Mouse (Mus musculus) small intestine, adult 2 months (tissue): ENCODE measurements around the gene Kcnd2. TPM values are rescaled to one million over a fixed set of nuclear protein-coding genes. Genes with fewer than 3 reads are reported as not detected.

Experiments
- H3K27ac ChIP-seq: fragments of 200-500 bp; 2 replicates; pipeline ENCODE4 v1.5.1; 2012; ENCODE audit warnings: low read depth, low read length, control low read depth, inconsistent platforms; ENCODE audit not compliant: insufficient read depth
- H3K27me3 ChIP-seq: fragments of 200-500 bp; 2 replicates; pipeline ENCODE4 v1.6.1; 2012; ENCODE audit warnings: mild to moderate bottlenecking, moderate library complexity, low read length, inconsistent platforms; ENCODE audit not compliant: control insufficient read depth, insufficient read depth
- H3K36me3 ChIP-seq: fragments of 200-500 bp; 2 replicates; pipeline ENCODE4 v1.6.1; 2012; ENCODE audit warnings: mild to moderate bottlenecking, low read length, control low read depth, inconsistent platforms; ENCODE audit not compliant: control insufficient read depth, insufficient read depth
- H3K4me1 ChIP-seq: fragments of 200-500 bp; 2 replicates; pipeline ENCODE4 v1.6.1; 2012; ENCODE audit warnings: low read length, inconsistent platforms, mixed read lengths; ENCODE audit not compliant: control insufficient read depth, insufficient read depth, insufficient read length
- H3K4me3 ChIP-seq: fragments of 200-500 bp; 2 replicates; pipeline ENCODE4 v1.5.1; 2012; ENCODE audit warnings: low read depth, mild to moderate bottlenecking, control low read depth, inconsistent platforms, low read length, moderate library complexity
- CTCF ChIP-seq: fragments of 200-500 bp; IDR thresholded peaks from 2 replicates; pipeline ENCODE4 v1.5.1; 2012; ENCODE audit warnings: low read depth, mild to moderate bottlenecking, control low read depth, inconsistent platforms, low read length, moderate library complexity, mixed read lengths; ENCODE audit not compliant: insufficient replicate concordance, insufficient read length; ENCODE audit errors: extremely low read depth
- POLR2A ChIP-seq: fragments of 200-500 bp; IDR thresholded peaks from 2 replicates; pipeline ENCODE4 v1.6.1; 2012; ENCODE audit warnings: low read depth, mild to moderate bottlenecking, control low read depth, inconsistent platforms, low read length, moderate library complexity
- WGBS: fragments of 180-500 bp; shearing (Covaris S2); methylation state at CpG from one replicate; pipeline ENCODE4 v1.1.7; 2018; 5-methylcytosine and 5-hydroxymethylcytosine counted together
- polyA plus RNA-seq: library from polyadenylated mRNA; depleted of rRNA; stranded (reverse); fragments of >200 nt; gene quantifications from 2 replicates; pipeline ENCODE4 v1.2.3, GENCODE M21; 2012

Kcnd2 gene
- polyA plus RNA-seq, 1 experiment = 0.06 TPM

DNA sequence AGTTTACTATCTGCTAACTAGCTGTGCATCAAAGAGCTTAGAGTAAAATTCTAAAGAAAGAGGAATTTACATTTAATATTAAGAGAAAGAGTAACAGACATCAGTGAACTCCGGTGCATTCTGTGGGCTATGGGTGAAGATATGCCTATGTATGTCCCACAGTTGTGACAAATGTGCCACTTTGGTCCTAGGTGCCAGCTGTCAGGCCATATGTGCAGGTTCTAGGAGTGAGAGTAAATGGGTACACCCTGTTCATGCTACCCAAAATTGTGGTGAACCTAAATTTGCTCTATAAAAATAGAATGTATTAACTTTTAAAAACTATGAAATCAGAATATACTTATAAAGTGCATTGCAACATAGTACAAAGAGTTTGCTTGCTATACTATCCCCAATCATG lies 215.8 kb downstream of the Kcnd2 start:
- 86% methylated on average over 1 of the region's 1 CpGs for WGBS
- TF ChIP-seq POLR2A = no peak
- no peak for TF ChIP-seq CTCF
- Histone ChIP-seq H3K36me3 (no peaks in the 10 kb centered on the region), H3K4me3 (no peak overlapping the region), H3K27me3 (no peaks in the 10 kb centered on the region), H3K4me1 (no peaks in the 10 kb centered on the region), H3K27ac (no peak overlapping the region)

DNA sequence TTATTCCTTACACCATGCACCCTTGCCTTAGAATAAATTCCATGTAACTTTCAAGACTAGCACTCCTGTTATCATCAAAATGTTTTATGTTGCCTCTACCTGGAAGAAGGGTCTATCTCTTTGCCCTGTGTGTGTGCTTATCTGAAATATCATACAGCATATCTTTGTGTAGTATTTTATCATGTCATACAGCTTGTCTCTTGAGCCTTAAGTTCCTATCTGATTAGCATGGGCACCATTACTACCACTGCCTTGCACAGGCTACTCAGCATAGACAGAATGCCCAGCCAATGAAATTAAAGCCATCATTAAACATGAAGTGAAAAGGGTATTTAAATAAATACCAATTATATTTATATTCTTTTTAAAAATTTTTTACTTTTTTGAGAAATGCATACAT lies 249.4 kb downstream of the Kcnd2 start:
- no peaks in the 10 kb centered on the region for H3K36me3 ChIP-seq
- H3K27ac ChIP-seq = no peak overlapping the region
- TF ChIP-seq CTCF (no peak), POLR2A (no peak)
- H3K4me3 ChIP-seq = no peak overlapping the region
- H3K4me1 ChIP-seq = no peaks in the 10 kb centered on the region
- no peaks in the 10 kb centered on the region for H3K27me3 ChIP-seq

DNA sequence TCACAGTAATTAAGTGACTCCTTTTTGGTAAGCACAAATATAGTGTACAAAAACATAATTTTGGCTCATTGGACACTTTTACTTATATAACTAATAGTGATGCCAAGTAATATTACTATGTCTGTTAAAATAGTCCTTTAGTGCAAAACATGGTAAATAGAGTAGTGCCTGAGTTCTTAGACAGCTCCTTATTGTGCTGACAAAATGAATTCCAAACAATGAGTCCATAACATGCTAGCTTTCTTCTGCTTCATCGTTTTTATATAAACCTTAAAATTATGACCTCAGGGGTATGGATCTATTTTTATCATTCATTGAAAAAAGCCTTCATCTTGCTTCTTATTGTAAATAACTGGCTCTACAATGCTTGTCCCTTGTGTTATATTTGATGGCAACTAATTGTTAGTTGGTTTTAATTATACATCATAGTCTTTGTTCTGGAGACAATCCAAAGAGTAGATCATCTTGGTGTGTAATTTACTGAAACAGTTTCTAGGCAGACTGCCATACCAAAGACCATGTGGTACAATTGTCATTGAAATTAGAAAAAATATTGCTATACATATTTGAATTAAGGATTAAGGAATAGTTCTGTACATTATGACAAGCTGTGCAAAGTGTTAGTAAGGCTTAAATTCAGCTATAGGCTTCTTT lies 256.7 kb downstream of the Kcnd2 start:
- Histone ChIP-seq H3K4me3 (no peak overlapping the region), H3K27me3 (no peaks in the 10 kb centered on the region), H3K27ac (no peak overlapping the region), H3K4me1 (no peaks in the 10 kb centered on the region), H3K36me3 (no peaks in the 10 kb centered on the region)
- TF ChIP-seq CTCF (no peak), POLR2A (no peak)
- WGBS = 64% methylated on average over 1 of the region's 1 CpGs

DNA sequence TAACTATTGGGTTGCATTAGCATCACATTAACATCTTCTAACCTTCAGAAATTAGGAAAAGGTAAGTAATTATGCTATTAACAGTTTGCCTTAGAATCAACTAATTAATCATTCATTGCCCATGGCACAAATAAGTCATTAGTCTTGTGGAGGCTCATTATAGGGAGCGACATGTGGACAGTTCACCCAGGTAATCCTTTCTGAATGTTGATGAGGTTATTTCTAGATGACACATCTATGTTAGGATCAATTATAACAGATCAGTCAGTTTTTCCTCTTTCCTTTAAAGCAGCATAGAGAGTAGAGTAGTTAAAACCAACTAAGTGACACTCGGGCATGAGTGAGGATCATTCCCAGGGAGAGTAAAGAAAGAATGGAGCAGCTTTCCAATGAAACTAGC lies 267.4 kb downstream of the Kcnd2 start:
- Histone ChIP-seq H3K4me3 (no peak overlapping the region), H3K27me3 (no peaks in the 10 kb centered on the region), H3K27ac (no peak overlapping the region), H3K4me1 (no peaks in the 10 kb centered on the region), H3K36me3 (no peaks in the 10 kb centered on the region)
- WGBS = 83% methylated on average over 2 of the region's 2 CpGs
- TF ChIP-seq POLR2A = no peak
- TF ChIP-seq CTCF = no peak

DNA sequence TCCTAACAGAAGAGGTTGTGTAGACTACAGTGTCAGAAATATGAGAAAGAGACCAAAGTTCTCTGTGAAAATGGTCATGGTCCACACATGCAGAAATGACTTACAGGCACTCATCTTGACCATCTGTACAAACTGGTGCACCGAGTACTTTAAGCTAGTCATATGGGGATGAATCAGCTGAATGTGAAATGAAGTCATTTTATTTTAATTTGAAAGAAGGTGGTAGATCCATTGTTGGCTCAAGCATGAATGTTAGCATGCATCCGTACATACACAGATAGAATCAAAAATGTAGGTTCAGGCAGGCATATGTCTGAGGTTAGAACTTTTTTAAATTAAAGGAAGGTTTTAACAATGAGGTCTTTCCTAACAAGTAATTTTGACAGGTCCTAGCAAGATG lies 273.2 kb downstream of the Kcnd2 start:
- 86% methylated on average over 2 of the region's 2 CpGs for WGBS

DNA sequence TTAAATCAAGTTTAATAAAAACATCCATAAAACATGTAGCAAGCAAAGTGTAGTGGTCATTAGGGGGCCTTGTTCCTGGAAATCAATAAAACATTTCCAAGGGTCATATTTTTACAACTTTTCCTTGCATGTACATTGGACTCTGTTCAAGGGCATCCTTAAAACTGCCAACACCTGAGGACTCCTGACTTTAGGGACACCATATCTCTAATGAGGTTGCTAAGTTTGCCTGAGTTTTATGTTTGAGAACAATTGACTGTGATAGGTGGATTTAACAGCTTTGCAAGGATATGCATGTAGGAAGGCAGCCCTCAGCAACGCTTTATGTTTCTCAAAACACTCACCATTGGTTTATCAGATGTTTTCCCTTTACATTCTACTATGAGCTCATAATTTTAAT lies 287.6 kb downstream of the Kcnd2 start:
- TF ChIP-seq POLR2A = no peak
- no peak for TF ChIP-seq CTCF
- Histone ChIP-seq H3K27ac (no peak overlapping the region), H3K4me1 (no peaks in the 10 kb centered on the region), H3K27me3 (no peaks in the 10 kb centered on the region), H3K36me3 (no peaks in the 10 kb centered on the region), H3K4me3 (no peak overlapping the region)
- WGBS = 62% methylated on average over 1 of the region's 1 CpGs

More for the DNA sequence above, 273.2 kb downstream of the Kcnd2 start:
- no peak for TF ChIP-seq CTCF
- no peak for TF ChIP-seq POLR2A
- no peaks in the 10 kb centered on the region for H3K4me1 ChIP-seq
- no peak overlapping the region for H3K4me3 ChIP-seq
- no peaks in the 10 kb centered on the region for H3K27me3 ChIP-seq
- no peaks in the 10 kb centered on the region for H3K36me3 ChIP-seq
- H3K27ac ChIP-seq = no peak overlapping the region

DNA sequence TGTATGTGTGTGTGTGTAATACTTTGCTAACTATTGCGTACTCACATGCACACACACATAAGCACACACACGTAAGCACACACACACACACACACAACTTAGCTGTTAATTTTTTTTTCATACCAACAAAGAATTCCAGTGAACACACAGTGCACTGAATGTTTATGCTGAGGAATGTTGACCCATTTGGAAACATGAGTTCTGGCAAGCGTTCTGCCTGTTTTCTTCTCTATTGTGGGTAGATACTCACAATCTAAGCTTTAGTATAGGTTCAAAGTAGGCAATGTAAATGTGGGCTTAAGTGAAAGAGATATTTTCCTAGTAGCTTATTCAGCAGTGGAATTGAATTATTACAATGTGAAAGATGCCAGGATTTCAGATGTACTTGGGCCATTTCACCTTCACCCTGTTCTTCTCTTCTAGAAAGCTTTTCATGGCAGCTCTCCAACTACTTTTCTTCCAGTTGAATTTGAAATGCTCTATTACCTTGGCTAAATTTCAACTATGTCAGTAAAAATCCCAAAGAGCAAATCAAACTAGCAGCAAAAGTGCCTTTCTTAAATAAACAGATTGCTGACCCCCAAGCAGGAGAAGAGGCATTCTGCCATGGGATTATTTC lies 295.4 kb downstream of the Kcnd2 start:
- Histone ChIP-seq H3K4me3 (no peak overlapping the region), H3K36me3 (no peaks in the 10 kb centered on the region), H3K27ac (no peak overlapping the region), H3K4me1 (no peaks in the 10 kb centered on the region), H3K27me3 (no peaks in the 10 kb centered on the region)
- WGBS = 84% methylated on average over 3 of the region's 3 CpGs
- TF ChIP-seq POLR2A (no peak), CTCF (no peak)
